ENCODE assay signal across 24 mouse cellular contexts in the genomic region with DNA sequence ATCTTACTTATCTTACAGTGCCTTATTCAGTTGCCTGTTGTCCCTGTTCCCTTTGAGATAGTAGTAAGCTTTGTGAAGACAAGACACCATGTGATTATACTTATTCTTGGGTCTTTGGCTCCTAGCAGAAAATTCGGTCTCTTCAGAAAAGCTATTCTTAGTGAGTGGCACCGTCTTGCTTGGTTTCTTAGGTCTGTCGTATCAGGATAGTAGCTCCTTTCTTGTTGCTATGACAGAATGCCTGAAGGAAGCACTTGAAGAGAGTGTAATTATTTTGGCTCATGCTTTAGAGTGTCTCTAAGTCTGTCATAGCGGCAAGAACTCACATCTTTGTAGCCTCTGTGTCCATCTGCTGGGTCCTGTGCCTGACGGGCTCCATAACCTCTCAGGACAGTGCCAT.
"Had no signal": no experiment of that assay in that cellular context is flagged by ENCODE, and none has a peak within 500 bp of the region (broad histone marks: within the 10 kb centered on the region; RNA-seq: fewer than 3 reads in every experiment).

No protein-coding gene starts in this region.

- H3K27me3 ChIP-seq: limb, embryonic 12.5 days; limb, embryonic 15.5 days; midbrain, embryonic 13.5 days; neural tube, embryonic 13.5 days; stomach, embryonic 15.5 days had no signal

- H3K36me3 ChIP-seq: limb, embryonic 15.5 days; midbrain, embryonic 10.5 days; stomach, embryonic 15.5 days had no signal

- H3K4me1 ChIP-seq: midbrain, embryonic 10.5 days; midbrain, embryonic 13.5 days; neural tube, embryonic 13.5 days; stomach, embryonic 15.5 days had no signal

- H3K9ac ChIP-seq: limb, embryonic 12.5 days; limb, embryonic 15.5 days; liver, embryonic 14.5 days; liver, postnatal 0 days; lung, embryonic 14.5 days; midbrain, embryonic 13.5 days; neural tube, embryonic 13.5 days; stomach, embryonic 15.5 days had no signal

- DNase-seq: kidney, postnatal 10 days; kidney, postnatal 36 days; layer of hippocampus, postnatal 36 days; liver, postnatal 0 days; lung, embryonic 14.5 days; retina, postnatal 1 day; right cerebral cortex, postnatal 25 days; spleen, adult 18-20 months; thymus, adult 2 months; thymus, postnatal 14 days; thymus, postnatal 4 days had no signal

- H3K27ac ChIP-seq: left cerebral cortex, adult 2 months; limb, embryonic 12.5 days; limb, embryonic 15.5 days; liver, embryonic 14.5 days; midbrain, embryonic 10.5 days; midbrain, embryonic 13.5 days; neural tube, embryonic 13.5 days; stomach, embryonic 15.5 days had no signal

- H3K9me3 ChIP-seq: limb, embryonic 12.5 days; limb, embryonic 15.5 days; midbrain, embryonic 10.5 days; midbrain, embryonic 13.5 days; neural tube, embryonic 13.5 days; stomach, embryonic 15.5 days had no signal

- H3K4me2 ChIP-seq: limb, embryonic 12.5 days; limb, embryonic 15.5 days; liver, embryonic 11.5 days; lung, embryonic 14.5 days; midbrain, embryonic 13.5 days; neural tube, embryonic 13.5 days; stomach, embryonic 15.5 days had no signal

- H3K4me3 ChIP-seq: left cerebral cortex, adult 2 months; limb, embryonic 12.5 days; limb, embryonic 15.5 days; megakaryocyte, embryonic 14.5 days; midbrain, embryonic 10.5 days; midbrain, embryonic 13.5 days; myocyte; neural tube, embryonic 13.5 days; stomach, embryonic 15.5 days had no signal

- ATAC-seq: liver, postnatal 0 days; lung, postnatal 0 days; midbrain, embryonic 13.5 days; midbrain, embryonic 16.5 days had no signal
